Mouse (Mus musculus) bone marrow macrophage, adult 2 months (primary cell): Measurements from ENCODE around the gene 1700066M21Rik.

Experiments
- CTCF ChIP-seq: IDR thresholded peaks from 2 replicates; pipeline ENCODE4 v1.5.1; 2012; ENCODE audit warnings: low read depth, mild to moderate bottlenecking, low read length, moderate library complexity
- POLR2A ChIP-seq: IDR thresholded peaks from 2 replicates; pipeline ENCODE4 v1.6.1; 2012; ENCODE audit warnings: mild to moderate bottlenecking, low read depth, low read length, borderline replicate concordance

DNA sequence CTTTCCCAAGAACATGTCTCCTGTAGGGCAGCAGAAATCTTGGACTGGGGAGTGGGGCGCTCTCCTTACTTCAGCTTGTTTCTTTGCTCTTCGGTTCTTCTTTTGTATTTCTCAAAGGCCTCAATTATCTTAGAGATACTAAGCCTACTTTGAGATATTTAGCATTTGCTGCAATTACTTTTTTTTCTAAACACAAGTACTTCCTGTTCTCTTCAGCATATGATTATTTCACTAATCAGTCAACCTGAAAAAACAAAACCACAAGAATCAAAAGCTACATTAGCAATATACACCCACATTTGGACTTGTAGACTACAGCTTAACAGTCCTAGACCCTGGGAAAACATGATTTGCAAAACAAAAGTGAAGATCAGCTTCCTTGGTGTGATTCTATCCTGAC lies 2.1 kb upstream of the 1700066M21Rik start:
- TF ChIP-seq CTCF (no peak), POLR2A (no peak)
